Mouse (Mus musculus) CH12.LX (cell line): Measurements from ENCODE around the gene Fbf1. TPM values are rescaled to one million over a fixed set of nuclear protein-coding genes. Genes with fewer than 3 reads are reported as not detected.

Source experiments
- DNase-seq: peaks from one replicate; pipeline ENCODE4 v3.0.0-alpha.2; 2013; ENCODE audit errors: extremely low read depth
- H3K27ac ChIP-seq: 2 replicates; pipeline ENCODE4 v1.5.1; 2012; ENCODE audit warnings: low read depth, mild to moderate bottlenecking, control low read depth, moderate library complexity; ENCODE audit not compliant: insufficient read depth
- H3K27me3 ChIP-seq: replicated peaks from 2 replicates; pipeline ENCODE3; 2012; ENCODE audit warnings: inconsistent platforms
- H3K36me3 ChIP-seq, 2 experiments: replicated peaks in 1 of 2; 2 replicates each; pipeline versions ENCODE3 to v1.6.1; 2012; ENCODE audit warnings: inconsistent platforms in 1 of 2, low read length in 1 of 2, mild to moderate bottlenecking in 1 of 2, mixed read lengths in 1 of 2, moderate library complexity in 1 of 2; ENCODE audit not compliant: control insufficient read depth in 1 of 2, insufficient read depth in 1 of 2
- H3K4me1 ChIP-seq, 2 experiments: 2 replicates each; pipeline ENCODE4 v1.6.1; 2012; ENCODE audit warnings: inconsistent platforms in 1 of 2, moderate library complexity in 1 of 2; ENCODE audit not compliant: insufficient read depth in 2 of 2, control insufficient read depth in 1 of 2
- H3K4me2 ChIP-seq: 2 replicates; pipeline ENCODE4 v1.6.1; 2012; ENCODE audit warnings: low read depth, mild to moderate bottlenecking, control low read depth; ENCODE audit not compliant: poor library complexity, insufficient read depth, severe bottlenecking
- H3K4me3 ChIP-seq, 3 experiments: fragments of 150-350 bp in 1 of 3; sonication (generic) in 1 of 3; replicated peaks in 1 of 3; 2 replicates each; pipeline versions ENCODE3 to v1.5.1; 2011 to 2012; ENCODE audit warnings: low read depth in 2 of 3, low read length in 2 of 3, mild to moderate bottlenecking in 2 of 3, moderate library complexity in 2 of 3, control low read depth in 1 of 3, improper control_type of control experiment in 1 of 3, inconsistent platforms in 1 of 3, mixed read lengths in 1 of 3; ENCODE audit not compliant: poor library complexity in 1 of 3
- H3K79me2 ChIP-seq: replicated peaks from 2 replicates; pipeline ENCODE4 v1.6.1; 2012; ENCODE audit warnings: mild to moderate bottlenecking, moderate library complexity; ENCODE audit not compliant: control insufficient read depth, poor library complexity, insufficient read depth, severe bottlenecking; ENCODE audit errors: extremely low read depth
- H3K9ac ChIP-seq: 2 replicates; pipeline ENCODE4 v1.6.1; 2012; ENCODE audit warnings: low read depth, mild to moderate bottlenecking, control low read depth, moderate library complexity; ENCODE audit not compliant: insufficient read depth
- H3K9me3 ChIP-seq: replicated peaks from 2 replicates; pipeline ENCODE3; 2012; ENCODE audit warnings: low read length, inconsistent platforms, mixed read lengths
- BHLHE40 ChIP-seq: IDR thresholded peaks from 2 replicates; pipeline ENCODE4 v1.6.1; 2011; ENCODE audit warnings: mild to moderate bottlenecking, low read depth, low read length, improper control_type of control experiment
- ETS1 ChIP-seq: conservative IDR thresholded peaks from 2 replicates; pipeline ENCODE4 v1.6.1; 2012; ENCODE audit warnings: low read depth, mild to moderate bottlenecking, inconsistent platforms, low read length, improper control_type of control experiment, moderate library complexity
- HCFC1 ChIP-seq: IDR thresholded peaks from 2 replicates; pipeline ENCODE4 v1.6.1; 2012; ENCODE audit warnings: low read depth, mild to moderate bottlenecking, inconsistent platforms, low read length, improper control_type of control experiment
- IRF4 ChIP-seq: IDR thresholded peaks from 2 replicates; pipeline ENCODE4 v1.6.1; 2014; ENCODE audit warnings: low read depth, mild to moderate bottlenecking, inconsistent platforms, low read length, improper control_type of control experiment
- JUN ChIP-seq: IDR thresholded peaks from 2 replicates; pipeline ENCODE4 v1.6.1; 2011; ENCODE audit warnings: low read depth, mild to moderate bottlenecking, low read length, improper control_type of control experiment, moderate library complexity; ENCODE audit not compliant: insufficient read depth
- MAX ChIP-seq: IDR thresholded peaks from 2 replicates; pipeline ENCODE4 v1.6.1; 2011; ENCODE audit warnings: low read length, improper control_type of control experiment
- MAZ ChIP-seq: IDR thresholded peaks from 2 replicates; pipeline ENCODE4 v1.6.1; 2012; ENCODE audit warnings: low read depth, mild to moderate bottlenecking, inconsistent platforms, low read length, improper control_type of control experiment, moderate library complexity
- MEF2A ChIP-seq: IDR thresholded peaks from 2 replicates; pipeline ENCODE4 v1.6.1; 2014; ENCODE audit warnings: low read depth, mild to moderate bottlenecking, inconsistent platforms, low read length, improper control_type of control experiment, borderline replicate concordance
- MYC ChIP-seq: IDR thresholded peaks from 2 replicates; pipeline ENCODE4 v1.6.1; 2011; ENCODE audit warnings: low read depth, mild to moderate bottlenecking, improper control_type of control experiment, low read length
- NELFE ChIP-seq: IDR thresholded peaks from 2 replicates; pipeline ENCODE4 v1.6.1; 2011; ENCODE audit warnings: low read depth, low read length, improper control_type of control experiment
- POLR2A ChIP-seq: IDR thresholded peaks from 2 replicates; pipeline ENCODE4 v1.6.1; 2011; ENCODE audit warnings: low read depth, mild to moderate bottlenecking, improper control_type of control experiment, low read length
- POLR2AphosphoS2 ChIP-seq: IDR thresholded peaks from 2 replicates; pipeline ENCODE4 v1.6.1; 2011; ENCODE audit warnings: low read depth, low read length, improper control_type of control experiment
- RAD21 ChIP-seq: IDR thresholded peaks from 2 replicates; pipeline ENCODE4 v1.6.1; 2011; ENCODE audit warnings: low read depth, mild to moderate bottlenecking, low read length, improper control_type of control experiment, moderate library complexity
- RCOR1 ChIP-seq: conservative IDR thresholded peaks from 2 replicates; pipeline ENCODE4 v1.6.1; 2012; ENCODE audit warnings: low read depth, mild to moderate bottlenecking, inconsistent platforms, low read length, improper control_type of control experiment
- SMC3 ChIP-seq: IDR thresholded peaks from 2 replicates; pipeline ENCODE4 v1.6.1; 2011; ENCODE audit warnings: low read depth, low read length, improper control_type of control experiment
- TBP ChIP-seq: conservative IDR thresholded peaks from 2 replicates; pipeline ENCODE4 v1.6.1; 2011; ENCODE audit warnings: low read depth, low read length, improper control_type of control experiment
- UBTF ChIP-seq: IDR thresholded peaks from 2 replicates; pipeline ENCODE4 v1.6.1; 2012; ENCODE audit warnings: low read depth, mild to moderate bottlenecking, inconsistent platforms, low read length, improper control_type of control experiment, moderate library complexity
- ZC3H11A ChIP-seq: IDR thresholded peaks from 2 replicates; pipeline ENCODE4 v1.6.1; 2012; ENCODE audit warnings: low read depth, mild to moderate bottlenecking, inconsistent platforms, low read length, improper control_type of control experiment
- ZNF384 ChIP-seq: IDR thresholded peaks from 2 replicates; pipeline ENCODE4 v1.6.1; 2012; ENCODE audit warnings: low read depth, low read length, improper control_type of control experiment, inconsistent platforms
- dilution Hi-C: fragments of 300-500 bp; cut with MboI; formaldehyde crosslinking; loops from 2 replicates; pipeline ENCODE4 v1.14.3; 2020; ENCODE audit warnings: low sequenced_read_pairs; ENCODE audit not compliant: extremely low pct_unique_long_range_greater_than_20kb, extremely low pct_ligation_motif_present
- in situ Hi-C: fragments of 300-500 bp; cut with MboI; formaldehyde crosslinking; loops from 3 replicates; pipeline ENCODE4 v1.14.3; 2019; ENCODE audit warnings: low sequenced_read_pairs, low pct_ligation_motif_present, low pct_unique_long_range_greater_than_20kb, mixed read lengths
- polyA plus RNA-seq: library from polyadenylated mRNA; unstranded; fragments of >175 nt; gene quantifications from 2 replicates; pipeline ENCODE4 v1.2.1, GENCODE M21; 2012; ENCODE audit warnings: low read depth; ENCODE audit not compliant: insufficient read length
- total RNA-seq, 2 experiments: library from RNA; depleted of rRNA; stranded (reverse); fragments of 300-350 nt in 1 of 2; fragments of >200 nt in 1 of 2; gene quantifications; 2 replicates each; pipeline ENCODE4 v1.2.3; 2012 to 2014

The Fbf1 gene
- total and polyA plus RNA-seq, 3 experiments, result 23.9 to 44.8 (median 39.0) TPM

DNA sequence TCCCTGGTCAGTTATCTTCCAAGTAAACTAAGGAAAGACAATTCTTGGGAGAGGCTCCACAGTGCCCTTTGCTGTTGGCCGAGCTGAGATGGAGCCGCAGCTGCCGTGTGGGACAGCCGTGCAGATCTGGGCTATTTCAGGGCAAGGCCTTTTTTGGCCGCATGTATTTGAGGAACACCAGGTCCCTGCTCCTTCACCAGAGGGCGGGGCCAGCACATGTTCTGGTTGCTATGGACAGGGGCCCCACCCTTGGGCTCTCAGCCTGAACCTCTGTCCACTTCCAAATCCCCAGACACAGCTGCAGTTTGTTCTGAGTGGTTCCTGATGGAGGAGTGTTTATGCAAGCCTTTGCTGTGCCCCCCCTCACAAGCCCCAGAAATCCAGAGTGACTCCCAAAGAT lies 67.6 kb downstream of the Fbf1 start:
- no peak overlapping the region for H3K9ac ChIP-seq
- dilution Hi-C loops, result no loop called here
- H3K36me3 ChIP-seq, result no peaks in the 10 kb centered on the region
- no peak for DNase-seq
- no peak overlapping the region for H3K4me3 ChIP-seq
- H3K27me3 ChIP-seq, result peaks cover 4% of the 10 kb centered on the region
- no peak for TF ChIP-seq MAX
- TF ChIP-seq UBTF, result no peak
- no peak for TF ChIP-seq ZNF384
- no peak for TF ChIP-seq IRF4
- TF ChIP-seq TBP, result no peak
- no peak for TF ChIP-seq MEF2A
- no peak for TF ChIP-seq ZC3H11A
- no peaks in the 10 kb centered on the region for H3K79me2 ChIP-seq
- no peak overlapping the region for H3K27ac ChIP-seq
- peaks cover 8 to 14% of the 10 kb centered on the region in 2 experiments for H3K4me1 ChIP-seq
- no peak overlapping the region for H3K4me2 ChIP-seq
- in situ Hi-C loops, result no loop called here
- H3K9me3 ChIP-seq, result peaks cover 5% of the 10 kb centered on the region

DNA sequence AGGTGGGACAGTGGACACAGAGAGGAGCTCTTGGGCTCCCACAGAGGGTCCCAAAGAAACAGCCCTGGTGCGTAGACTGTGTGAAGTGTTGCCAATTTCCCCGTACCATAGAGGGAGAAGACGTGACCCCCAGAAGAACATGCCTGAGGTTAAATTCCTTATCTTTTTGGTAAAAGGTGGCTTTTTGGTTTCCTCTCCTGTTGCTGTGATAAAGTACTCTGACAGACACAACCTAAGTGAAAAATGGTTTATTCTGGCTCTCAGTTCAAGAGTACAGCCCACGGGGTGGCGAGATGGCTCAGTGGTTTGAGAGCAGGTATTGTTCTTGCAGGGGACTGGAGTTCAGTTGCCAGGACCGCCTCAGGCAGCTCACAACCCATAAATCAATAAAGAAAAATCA lies 68.5 kb downstream of the Fbf1 start:
- TF ChIP-seq ZNF384, result no peak
- TF ChIP-seq POLR2AphosphoS2, result no peak
- TF ChIP-seq TBP, result no peak
- no peak for TF ChIP-seq JUN
- no peak for TF ChIP-seq ETS1
- no peak for TF ChIP-seq NELFE
- no peak for TF ChIP-seq RCOR1
- no peak for TF ChIP-seq MAZ
- no peak for TF ChIP-seq RAD21
- TF ChIP-seq POLR2A, result no peak
- no peak for TF ChIP-seq SMC3
- no peak for TF ChIP-seq MYC
- no peak for TF ChIP-seq HCFC1
- no peak for TF ChIP-seq BHLHE40
- no peak for TF ChIP-seq ZC3H11A
- TF ChIP-seq UBTF, result no peak
- no peak overlapping the region for H3K9ac ChIP-seq
- no peak overlapping the region for H3K27ac ChIP-seq
- in situ Hi-C loops, result no loop called here
- peaks cover 5% of the 10 kb centered on the region for H3K9me3 ChIP-seq
- no peak overlapping the region for H3K4me2 ChIP-seq
- dilution Hi-C loops, result no loop called here
- peaks cover 6 to 12% of the 10 kb centered on the region in 2 experiments for H3K4me1 ChIP-seq
- H3K27me3 ChIP-seq, result peaks cover 4% of the 10 kb centered on the region
- no peaks in the 10 kb centered on the region for H3K79me2 ChIP-seq
- H3K36me3 ChIP-seq, result no peaks in the 10 kb centered on the region
- no peak overlapping the region for H3K4me3 ChIP-seq
- no peak for DNase-seq
